In genomic region chr8:117470342-117470781, GRCm38 (mm10) we compare ENCODE assay signal across 7 mouse cellular contexts. TPM values are rescaled to one million over a fixed set of nuclear protein-coding genes. Genes with fewer than 3 reads are reported as not detected.
DNase-seq lines count a peak whose midpoint lies in the region; ATAC-seq and TF ChIP-seq lines count a peak whose summit lies in the region.

No protein-coding gene starts in this region.

- WGBS in heart, adult 2 months = 2% methylated on average over 14 of the region's 14 CpGs
- WGBS in intestine, postnatal 0 days = 2% methylated on average over 14 of the region's 14 CpGs

- no peak overlapping the region for H3K4me3 ChIP-seq in heart, adult 2 months
- no peak overlapping the region for H3K4me3 ChIP-seq in intestine, postnatal 0 days (ENCODE audit: low read depth, low read length)

- intact Hi-C loops in heart, adult 2 months (cut with DNase I) = no loop called here
- intact Hi-C loops in left cerebral cortex, postnatal 10 days (cut with DNase I) = loop anchor here (10.0 kb wide), 2 partner anchors 366 to 476 kb away; partner anchors contain the start of gene Gcsh

- peak; percentile 29; the same call in 1 of the 2 replicates for ATAC-seq in intestine, postnatal 0 days
- ATAC-seq in megakaryocyte-erythroid progenitor cell, adult 5-6 weeks (replicated peaks; ENCODE audit: low FRiP score, low TSS enrichment, poor library complexity, severe bottlenecking) = peak; percentile 28

- peak; percentile 63 for DNase-seq in adrenal gland, postnatal 25 days
- DNase-seq in embryo, embryonic 11 days = peak; percentile 93
- DNase-seq in heart, adult 2 months = peak; percentile 58 to 65
- peak; percentile 88 to 90 for DNase-seq in left cerebral cortex, postnatal 10 days (ENCODE audit: extremely low spot score in 1 of 2, low spot score in 2 of 2)
- peak; percentile 93 to 96 for DNase-seq in right cerebral cortex, postnatal 10 days (ENCODE audit: low spot score in 2 of 2)

- no peak overlapping the region for H3K27ac ChIP-seq in heart, adult 2 months
- no peak overlapping the region for H3K27ac ChIP-seq in intestine, postnatal 0 days (ENCODE audit: low read depth, low read length)

- H3K4me2 ChIP-seq in intestine, postnatal 0 days (replicated peaks; ENCODE audit: low read depth) = peak overlapping the region; percentile 46

- no peaks in the 10 kb centered on the region for H3K4me1 ChIP-seq in heart, adult 2 months (ENCODE audit: control insufficient read depth, insufficient read depth, low read length)
- no peaks in the 10 kb centered on the region for H3K4me1 ChIP-seq in intestine, postnatal 0 days (replicated peaks; ENCODE audit: control insufficient read depth, insufficient read depth, low read length)

- TF ChIP-seq CTCF in heart, adult 2 months (IDR thresholded peaks at IDR 0.05) = no peak
- peak; percentile 43 for TF ChIP-seq CTCF in intestine, postnatal 0 days (IDR thresholded peaks at IDR 0.05; ENCODE audit: low read depth)

- no peak for TF ChIP-seq POLR2A in heart, adult 2 months (IDR thresholded peaks at IDR 0.05; ENCODE audit: insufficient read depth, low read depth, low read length)

- H3K79me2 ChIP-seq in heart, adult 2 months (replicated peaks; ENCODE audit: control insufficient read depth, insufficient read depth, low read length) = no peaks in the 10 kb centered on the region

- H3K27me3 ChIP-seq in heart, adult 2 months (ENCODE audit: control insufficient read depth, insufficient read depth, low read length) = no peaks in the 10 kb centered on the region
- 0 out of 2 replicates have a peak, but pooled peaks cover 4% of the 10 kb centered on the region for H3K27me3 ChIP-seq in intestine, postnatal 0 days (replicated peaks; ENCODE audit: control insufficient read depth, insufficient read depth, low read length)

- no peaks in the 10 kb centered on the region for H3K36me3 ChIP-seq in heart, adult 2 months (ENCODE audit: control insufficient read depth, insufficient read depth, low read length)
- no peaks in the 10 kb centered on the region for H3K36me3 ChIP-seq in intestine, postnatal 0 days (ENCODE audit: control insufficient read depth, insufficient read depth)

- no peaks in the 10 kb centered on the region for H3K9me3 ChIP-seq in intestine, postnatal 0 days (ENCODE audit: control insufficient read depth)

- H3K9ac ChIP-seq in heart, adult 2 months (ENCODE audit: low read depth, low read length) = no peak overlapping the region
- no peak overlapping the region for H3K9ac ChIP-seq in intestine, postnatal 0 days (ENCODE audit: low read depth, low read length)

- TF ChIP-seq EP300 in heart, adult 2 months (IDR thresholded peaks at IDR 0.05; ENCODE audit: insufficient read depth, low read depth, low read length) = no peak

RNA-seq across cellular contexts. Expression of gene Plcg2, which starts 27.7 kb away (rescaled TPM):
- total RNA-seq in adrenal gland, postnatal 25 days (2021) = 4.8 and 6.5 TPM in 2 replicates
- total RNA-seq in heart, adult 2 months (2021) = 1 to 10 TPM; 5.6 to 5.8 TPM
- 4.5 and 5.4 TPM in 2 replicates for polyA plus RNA-seq in heart, adult 2 months (2012; rRNA removed)
- 1.4 and 1.5 TPM in 2 replicates for polyA plus RNA-seq in intestine, postnatal 0 days (2015; fragmentation: Nextera tagmentation; extraction: Ambion mirVana)
- total RNA-seq in left cerebral cortex, postnatal 10 days (2021) = 1 to 10 TPM; 2.7 to 2.8 TPM
- total RNA-seq in megakaryocyte-erythroid progenitor cell, adult 5-6 weeks (2014; fragmentation: Nextera tagmentation) = 8.1 and 11.3 TPM in 2 replicates
- 9.2 and 17.0 TPM in 2 replicates for total RNA-seq in megakaryocyte-erythroid progenitor cell, adult 5-6 weeks (2017)
